Mouse (Mus musculus): ENCODE data around the gene Trim40. TPM values are rescaled to one million over a fixed set of nuclear protein-coding genes. Genes with fewer than 3 reads are reported as not detected.

The Trim40 gene
- polyA plus RNA-seq, 2 experiments, result not detected

GRCm38 (mm10) chr17:36929236-36929932, 39.5 kb upstream of the Trim40 start:
- Histone ChIP-seq H3K27me3 (ENCODE audit: control insufficient read depth, insufficient read depth, low read length) (no peaks in the 10 kb centered on the region), H3K4me1 (replicated peaks; ENCODE audit: control insufficient read depth in 2 of 2, insufficient read depth in 2 of 2, low read length in 1 of 2) (no peaks in the 10 kb centered on the region), H3K4me2 (ENCODE audit: low read depth) (no peak overlapping the region), H3K36me3 (replicated peaks; ENCODE audit: control insufficient read depth, insufficient read depth, low read depth) (no peaks in the 10 kb centered on the region), H3K27ac (no peak overlapping the region), H3K4me3 (ENCODE audit: insufficient read depth in 1 of 2, low read depth in 2 of 2, low read length in 2 of 2) (no peak overlapping the region), H3K9ac (replicated peaks) (no peak overlapping the region), H3K9me3 (ENCODE audit: control insufficient read depth, low read length) (no peaks in the 10 kb centered on the region)
- TF ChIP-seq CTCF (IDR thresholded peaks at IDR 0.05; ENCODE audit: low read depth) (no peak), EP300 (IDR thresholded peaks at IDR 0.05; ENCODE audit: low read depth) (no peak)
- ATAC-seq (ENCODE audit: insufficient read depth) (no peak), DNase-seq (ENCODE audit: low read depth in 3 of 3, low spot score in 3 of 3) (no peak)
- 57% methylated on average over 12 of the region's 12 CpGs for WGBS (ENCODE audit: insufficient replicate concordance)

GRCm38 (mm10) chr17:36927496-36928120, 37.7 kb upstream of the Trim40 start:
- no peaks in the 10 kb centered on the region for H3K27me3 ChIP-seq (ENCODE audit: control insufficient read depth, insufficient read depth, low read length)
- H3K9ac ChIP-seq (replicated peaks), result no peak overlapping the region
- H3K27ac ChIP-seq, result no peak overlapping the region
- no peak for DNase-seq (ENCODE audit: low read depth in 3 of 3, low spot score in 3 of 3)
- H3K4me2 ChIP-seq (ENCODE audit: low read depth), result no peak overlapping the region
- H3K36me3 ChIP-seq (replicated peaks; ENCODE audit: control insufficient read depth, insufficient read depth, low read depth), result no peaks in the 10 kb centered on the region
- H3K4me1 ChIP-seq (replicated peaks; ENCODE audit: control insufficient read depth in 2 of 2, insufficient read depth in 2 of 2, low read length in 1 of 2), result no peaks in the 10 kb centered on the region
- ATAC-seq (ENCODE audit: insufficient read depth), result no peak
- TF ChIP-seq CTCF (IDR thresholded peaks at IDR 0.05; ENCODE audit: low read depth) (no peak), EP300 (IDR thresholded peaks at IDR 0.05; ENCODE audit: low read depth) (no peak)
- WGBS (ENCODE audit: insufficient replicate concordance), result 44% methylated on average over 10 of the region's 10 CpGs
- no peaks in the 10 kb centered on the region for H3K9me3 ChIP-seq (ENCODE audit: control insufficient read depth, low read length)
- H3K4me3 ChIP-seq (ENCODE audit: insufficient read depth in 1 of 2, low read depth in 2 of 2, low read length in 2 of 2), result no peak overlapping the region

- H3K36me3 ChIP-seq (replicated peaks; ENCODE audit: control insufficient read depth, insufficient read depth, low read depth), result no peaks in the 10 kb centered on the region
- WGBS (ENCODE audit: insufficient replicate concordance), result 52% methylated on average over 4 of the region's 4 CpGs
- no peak overlapping the region for H3K4me2 ChIP-seq (ENCODE audit: low read depth)
- ATAC-seq (ENCODE audit: insufficient read depth) (no peak), DNase-seq (ENCODE audit: low read depth in 3 of 3, low spot score in 3 of 3) (no peak)
- no peaks in the 10 kb centered on the region for H3K4me1 ChIP-seq (replicated peaks; ENCODE audit: control insufficient read depth in 2 of 2, insufficient read depth in 2 of 2, low read length in 1 of 2)
- no peak overlapping the region for H3K4me3 ChIP-seq (ENCODE audit: insufficient read depth in 1 of 2, low read depth in 2 of 2, low read length in 2 of 2)
- no peaks in the 10 kb centered on the region for H3K9me3 ChIP-seq (ENCODE audit: control insufficient read depth, low read length)
- TF ChIP-seq EP300 (IDR thresholded peaks at IDR 0.05; ENCODE audit: low read depth) (no peak), CTCF (IDR thresholded peaks at IDR 0.05; ENCODE audit: low read depth) (no peak)
- no peak overlapping the region for H3K9ac ChIP-seq (replicated peaks)
- H3K27me3 ChIP-seq (ENCODE audit: control insufficient read depth, insufficient read depth, low read length), result no peaks in the 10 kb centered on the region
- no peak overlapping the region for H3K27ac ChIP-seq
Observed at GRCm38 (mm10) chr17:36923491-36923890, 33.6 kb upstream of the Trim40 start.

- Histone ChIP-seq H3K36me3 (replicated peaks; ENCODE audit: control insufficient read depth, insufficient read depth, low read depth) (no peaks in the 10 kb centered on the region), H3K9ac (replicated peaks) (no peak overlapping the region), H3K4me3 (ENCODE audit: insufficient read depth in 1 of 2, low read depth in 2 of 2, low read length in 2 of 2) (no peak overlapping the region), H3K9me3 (ENCODE audit: control insufficient read depth, low read length) (no peaks in the 10 kb centered on the region), H3K27ac (no peak overlapping the region), H3K4me1 (replicated peaks; ENCODE audit: control insufficient read depth in 2 of 2, insufficient read depth in 2 of 2, low read length in 1 of 2) (no peaks in the 10 kb centered on the region), H3K27me3 (ENCODE audit: control insufficient read depth, insufficient read depth, low read length) (no peaks in the 10 kb centered on the region), H3K4me2 (ENCODE audit: low read depth) (no peak overlapping the region)
- WGBS (ENCODE audit: insufficient replicate concordance), result 56% methylated on average over 4 of the region's 4 CpGs
- DNase-seq (ENCODE audit: low read depth in 3 of 3, low spot score in 3 of 3), result no peak
- TF ChIP-seq CTCF (IDR thresholded peaks at IDR 0.05; ENCODE audit: low read depth) (no peak), EP300 (IDR thresholded peaks at IDR 0.05; ENCODE audit: low read depth) (no peak)
- ATAC-seq (ENCODE audit: insufficient read depth), result no peak
Observed at GRCm38 (mm10) chr17:36922715-36923114, 32.8 kb upstream of the Trim40 start.

- Histone ChIP-seq H3K9me3 (ENCODE audit: control insufficient read depth, low read length) (no peaks in the 10 kb centered on the region), H3K27me3 (ENCODE audit: control insufficient read depth, insufficient read depth, low read length) (no peaks in the 10 kb centered on the region; the same call in 1 of the 2 replicates), H3K36me3 (replicated peaks; ENCODE audit: control insufficient read depth, insufficient read depth, low read depth) (no peaks in the 10 kb centered on the region), H3K27ac (no peak overlapping the region), H3K9ac (replicated peaks) (no peak overlapping the region), H3K4me2 (ENCODE audit: low read depth) (no peak overlapping the region), H3K4me3 (ENCODE audit: insufficient read depth in 1 of 2, low read depth in 2 of 2, low read length in 2 of 2) (no peak overlapping the region), H3K4me1 (replicated peaks; ENCODE audit: control insufficient read depth in 2 of 2, insufficient read depth in 2 of 2, low read length in 1 of 2) (no peaks in the 10 kb centered on the region)
- no peak for ATAC-seq (ENCODE audit: insufficient read depth)
- TF ChIP-seq EP300 (IDR thresholded peaks at IDR 0.05; ENCODE audit: low read depth) (no peak), CTCF (IDR thresholded peaks at IDR 0.05; ENCODE audit: low read depth) (no peak)
- DNase-seq (ENCODE audit: low read depth in 3 of 3, low spot score in 3 of 3), result no peak
- WGBS (ENCODE audit: insufficient replicate concordance), result 37% methylated on average over 15 of the region's 15 CpGs
Observed at GRCm38 (mm10) chr17:36920239-36920638, 30.3 kb upstream of the Trim40 start.
